24 mouse cellular contexts compared by ENCODE assay signal in genomic region chr5:104345241-104345630, GRCm38 (mm10). TPM values are rescaled to one million over a fixed set of nuclear protein-coding genes. Genes with fewer than 3 reads are reported as not detected.
A peak's percentile ranks its signal among the peaks of the same experiment; 100 is the strongest.
DNase-seq lines count a peak whose midpoint lies in the region; ATAC-seq lines count a peak whose summit lies in the region.
"Had no signal": no experiment of that assay in that cellular context is flagged by ENCODE, and none has a peak within 500 bp of the region (broad histone marks: within the 10 kb centered on the region; RNA-seq: fewer than 3 reads in every experiment).

No protein-coding gene starts in this region.

- no peaks in the 10 kb centered on the region for H3K4me1 ChIP-seq in hindbrain, embryonic 14.5 days (replicated peaks; ENCODE audit: control insufficient read depth, insufficient read depth, low read length)
- H3K4me1 ChIP-seq in kidney, embryonic 16.5 days (ENCODE audit: insufficient read depth, low read length): no peaks in the 10 kb centered on the region
- H3K4me1 ChIP-seq: hindbrain, embryonic 15.5 days had no signal

- DNase-seq in adrenal gland, postnatal 14 days: peak; percentile 29
- DNase-seq in adrenal gland, adult (ENCODE audit: inconsistent age in 2 of 2, low spot score in 1 of 2): no peak
- DNase-seq in lung, postnatal 36 days: peak; percentile 14
- DNase-seq in lung, postnatal 14 days: no peak
- DNase-seq in skeletal muscle tissue, adult 2 months (ENCODE audit: low read depth, low spot score): peak; percentile 47
- DNase-seq in hindbrain, embryonic 14.5 days (ENCODE audit: low spot score): no peak
- DNase-seq: cerebellum, adult 9-10 months; gastrocnemius, postnatal 36 days; right cerebral cortex, postnatal 14 days had no signal

- peak; percentile 68 for ATAC-seq in granulocyte monocyte progenitor cell, adult 5-6 weeks (replicated peaks; ENCODE audit: poor library complexity, severe bottlenecking)
- ATAC-seq in hindbrain, embryonic 14.5 days (ENCODE audit: low FRiP score): no peak
- no peak for ATAC-seq in kidney, embryonic 16.5 days (ENCODE audit: low FRiP score, low TSS enrichment)

- H3K27ac ChIP-seq in hindbrain, embryonic 14.5 days: no peak overlapping the region
- no peak overlapping the region for H3K27ac ChIP-seq in kidney, embryonic 16.5 days (ENCODE audit: low read length)
- H3K27ac ChIP-seq: hindbrain, embryonic 15.5 days had no signal

- H3K9me3 ChIP-seq in hindbrain, embryonic 14.5 days (ENCODE audit: control insufficient read depth, low read length): no peaks in the 10 kb centered on the region
- no peaks in the 10 kb centered on the region for H3K9me3 ChIP-seq in kidney, embryonic 16.5 days (ENCODE audit: low read length)
- H3K9me3 ChIP-seq: hindbrain, embryonic 15.5 days had no signal

- no peaks in the 10 kb centered on the region for H3K36me3 ChIP-seq in hindbrain, embryonic 14.5 days (replicated peaks; ENCODE audit: control insufficient read depth, insufficient read depth)
- no peaks in the 10 kb centered on the region for H3K36me3 ChIP-seq in kidney, embryonic 16.5 days (ENCODE audit: insufficient read depth, low read length)
- H3K36me3 ChIP-seq: hindbrain, embryonic 15.5 days had no signal

- no peaks in the 10 kb centered on the region for H3K27me3 ChIP-seq in hindbrain, embryonic 14.5 days (ENCODE audit: control insufficient read depth, insufficient read depth, low read length)
- H3K27me3 ChIP-seq in kidney, embryonic 16.5 days (ENCODE audit: insufficient read depth, low read length): no peaks in the 10 kb centered on the region
- H3K27me3 ChIP-seq: hindbrain, embryonic 15.5 days had no signal

- H3K4me3 ChIP-seq in hindbrain, embryonic 14.5 days (replicated peaks; ENCODE audit: low read length): no peak overlapping the region
- H3K4me3 ChIP-seq in kidney, embryonic 16.5 days (ENCODE audit: low read length): no peak overlapping the region
- H3K4me3 ChIP-seq: hindbrain, embryonic 15.5 days had no signal

- no peak overlapping the region for H3K4me2 ChIP-seq in hindbrain, embryonic 14.5 days (replicated peaks)
- H3K4me2 ChIP-seq in kidney, embryonic 16.5 days (replicated peaks; ENCODE audit: low read depth, low read length): no peak overlapping the region
- H3K4me2 ChIP-seq: hindbrain, embryonic 15.5 days had no signal

- 91% methylated on average over 6 of the region's 6 CpGs for WGBS in hindbrain, embryonic 14.5 days
- 82% methylated on average over 6 of the region's 6 CpGs for WGBS in kidney, embryonic 16.5 days

- no peak overlapping the region for H3K9ac ChIP-seq in hindbrain, embryonic 14.5 days
- H3K9ac ChIP-seq in kidney, embryonic 16.5 days (replicated peaks; ENCODE audit: low read length): no peak overlapping the region
- H3K9ac ChIP-seq: hindbrain, embryonic 15.5 days had no signal

RNA-seq across cellular contexts. Expression of gene Mepe, which starts 20.1 kb away (rescaled TPM):
- total RNA-seq in adrenal gland, postnatal 14 days (2021): not detected in 2 replicates
- total RNA-seq in granulocyte monocyte progenitor cell, adult 5-6 weeks (2014; fragmentation: Nextera tagmentation): not detected in 2 replicates
- not detected in 2 replicates for total RNA-seq in granulocyte monocyte progenitor cell, adult 5-6 weeks (2017)
- not detected in 2 replicates for polyA plus RNA-seq in hindbrain, embryonic 14.5 days (2014; fragmentation: Nextera tagmentation; extraction: Ambion mirVana)
- not detected in 2 replicates for polyA plus RNA-seq in kidney, embryonic 16.5 days (2015; fragmentation: Nextera tagmentation; extraction: Ambion mirVana)
- total RNA-seq: adrenal gland, postnatal 25 days; ES-E14; gastrocnemius, postnatal 36 days; layer of hippocampus, postnatal 25 days; left cerebral cortex, postnatal 36 days; midbrain, postnatal 0 days had no signal
- polyA plus RNA-seq: C2C12; frontal cortex, adult 2 months; hindbrain, embryonic 15.5 days; kidney, adult 2 months; large intestine, adult 2 months; liver, embryonic 16.5 days; midbrain, postnatal 0 days; neural tube, embryonic 11.5 days; urinary bladder, adult 2 months had no signal

RNA-seq across cellular contexts. Expression of gene Ibsp, which starts 46.3 kb away (rescaled TPM):
- not detected in 2 replicates for total RNA-seq in adrenal gland, postnatal 14 days (2021)
- not detected in 2 replicates for total RNA-seq in granulocyte monocyte progenitor cell, adult 5-6 weeks (2014; fragmentation: Nextera tagmentation)
- total RNA-seq in granulocyte monocyte progenitor cell, adult 5-6 weeks (2017): 1.0 TPM in 1 of 2 replicates, not detected in the other
- polyA plus RNA-seq in hindbrain, embryonic 14.5 days (2014; fragmentation: Nextera tagmentation; extraction: Ambion mirVana): not detected in 2 replicates
- polyA plus RNA-seq in kidney, embryonic 16.5 days (2015; fragmentation: Nextera tagmentation; extraction: Ambion mirVana): 0.32 and 1.1 TPM in 2 replicates
- total RNA-seq: adrenal gland, postnatal 25 days; ES-E14; gastrocnemius, postnatal 36 days had no signal
- polyA plus RNA-seq: C2C12; kidney, adult 2 months; liver, embryonic 16.5 days; neural tube, embryonic 11.5 days had no signal

Comparison
In these comparisons a context has a peak if more than half of its experiments do, and no peak if none do; other contexts are left out.
1. DNase-seq: peak in adrenal gland, postnatal 14 days (single experiment), lung, postnatal 36 days (single experiment) and skeletal muscle tissue, adult 2 months (single experiment); none in adrenal gland, adult (0 of 2), lung, postnatal 14 days (single experiment) and hindbrain, embryonic 14.5 days (single experiment).